Mouse (Mus musculus) heart, adult 2 months (tissue): ENCODE results near the gene Serpine1.

ENCODE experiments used
- CTCF ChIP-seq: fragments of 200-600 bp; IDR thresholded peaks from 2 replicates; pipeline ENCODE4 v1.8.1; 2022; ENCODE audit warnings: antibody characterized with exemption, mild to moderate bottlenecking, moderate library complexity
- POLR2A ChIP-seq: fragments of 200-500 bp; IDR thresholded peaks from 2 replicates; pipeline ENCODE4 v1.6.1; 2011; ENCODE audit warnings: mild to moderate bottlenecking, low read depth, low read length, control low read depth; ENCODE audit not compliant: insufficient read depth

DNA sequence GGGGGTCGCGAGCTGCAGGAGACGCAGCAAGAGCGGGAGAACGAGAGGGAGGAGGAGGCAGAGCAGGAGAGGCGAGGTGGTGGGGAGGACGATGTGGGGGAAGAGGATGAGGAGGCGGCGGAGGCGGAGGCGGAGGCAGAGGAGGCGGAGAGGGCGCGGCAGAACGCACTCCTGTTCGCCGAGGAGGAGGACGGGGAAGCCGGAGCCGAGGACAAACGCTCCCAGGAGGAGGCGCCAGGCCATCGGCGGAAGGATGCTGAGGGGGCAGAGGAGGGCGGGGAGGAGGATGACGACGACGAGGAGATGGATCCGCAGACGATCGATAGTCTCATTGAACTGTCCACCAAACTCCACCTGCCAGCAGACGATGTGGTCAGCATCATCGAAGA lies 40.0 kb downstream of the Serpine1 start:
- TF ChIP-seq POLR2A (no peak), CTCF (no peak)
